In genomic region chr15:94649071-94649765, GRCm38 (mm10) we compare ENCODE assay signal across 10 mouse cellular contexts. TPM values are rescaled to one million over a fixed set of nuclear protein-coding genes. Genes with fewer than 3 reads are reported as not detected.
A peak's percentile ranks its signal among the peaks of the same experiment; 100 is the strongest.
DNase-seq lines count a peak whose midpoint lies in the region.
"Had no signal": no experiment of that assay in that cellular context is flagged by ENCODE, and none has a peak within 500 bp of the region (broad histone marks: within the 10 kb centered on the region; RNA-seq: fewer than 3 reads in every experiment).

No protein-coding gene starts in this region.

- intact Hi-C loops in gastrocnemius, postnatal 14 days (cut with DNase I; ENCODE audit: low total_unique reads): no loop called here
- intact Hi-C loops in gastrocnemius, postnatal 36 days (cut with DNase I): no loop called here

- DNase-seq in adrenal gland, adult (ENCODE audit: inconsistent age in 2 of 2, low spot score in 1 of 2): peak; percentile 61 to 73
- no peak for DNase-seq in adrenal gland, postnatal 4 days (ENCODE audit: low spot score in 2 of 2)
- DNase-seq in retina, postnatal 1 day: peak; percentile 33
- no peak for DNase-seq in retina, embryonic 14.5 days (ENCODE audit: low spot score)
- peak; percentile 26 to 41 for DNase-seq in kidney, adult 8-10 months
- DNase-seq in frontal cortex, postnatal 25 days (ENCODE audit: low spot score in 2 of 2): no peak
- DNase-seq in gastrocnemius, postnatal 14 days: no peak
- no peak for DNase-seq in gastrocnemius, postnatal 36 days
- DNase-seq: gastrocnemius, postnatal 10 days; lung, postnatal 14 days had no signal

RNA-seq across cellular contexts. Expression of gene Tmem117, which starts 20.2 kb away (rescaled TPM):
- 1 to 10 TPM; 6.3 to 7.9 TPM for total RNA-seq in adrenal gland, postnatal 4 days (2021)
- total RNA-seq in gastrocnemius, postnatal 14 days (2021): 10 to 100 TPM; 26.8 to 30.0 TPM
- 10 to 100 TPM; 21.2 to 21.3 TPM for total RNA-seq in gastrocnemius, postnatal 36 days (2021)

RNA-seq across cellular contexts. Expression of gene Twf1, which starts 59.5 kb away (rescaled TPM):
- 10 to 100 TPM; 74.1 to 83.6 TPM for total RNA-seq in adrenal gland, postnatal 4 days (2021)
- total RNA-seq in gastrocnemius, postnatal 14 days (2021): 10 to 100 TPM; 15.9 to 17.0 TPM
- total RNA-seq in gastrocnemius, postnatal 36 days (2021): 1 to 10 TPM; 7.2 to 8.0 TPM

Comparison
In these comparisons a context has a peak if more than half of its experiments do, and no peak if none do; other contexts are left out.
1. DNase-seq: peak in adrenal gland, adult (2 of 2), retina, postnatal 1 day (single experiment) and kidney, adult 8-10 months (2 of 2); none in adrenal gland, postnatal 4 days (0 of 2), retina, embryonic 14.5 days (single experiment), frontal cortex, postnatal 25 days (0 of 2), gastrocnemius, postnatal 14 days (single experiment) and gastrocnemius, postnatal 36 days (0 of 2).
2. RNA of gene Twf1, which starts 59.5 kb away (total RNA-seq): 74.1 to 83.6 TPM in adrenal gland, postnatal 4 days; 15.9 to 17.0 TPM in gastrocnemius, postnatal 14 days and 7.2 to 8.0 TPM in gastrocnemius, postnatal 36 days; every median in the first group is over 4 times any median in the second.